Mouse (Mus musculus) stomach, postnatal 0 days (tissue): ENCODE measurements around the gene Myo18b. TPM values are rescaled to one million over a fixed set of nuclear protein-coding genes. Genes with fewer than 3 reads are reported as not detected.
A peak's percentile ranks its signal among the peaks of the same experiment; 100 is the strongest.

ENCODE experiments used
- ATAC-seq: fragments of 200-750 bp; cut with Nextera tagmentation; 2 replicates; pipeline ENCODE4 v1.8.0; 2017; ENCODE audit not compliant: low FRiP score, low TSS enrichment
- DNase-seq: peaks from one replicate; pipeline ENCODE4 v3.0.0-alpha.2; 2016; ENCODE audit warnings: low spot score
- H3K27ac ChIP-seq: fragments of 300-500 bp; sonication (generic); replicated peaks from 2 replicates; pipeline ENCODE4 v1.5.1; 2014; ENCODE audit warnings: mild to moderate bottlenecking, control low read depth
- H3K27me3 ChIP-seq: fragments of 300-500 bp; sonication (generic); 2 replicates; pipeline ENCODE4 v1.6.1; 2014; ENCODE audit warnings: low read length; ENCODE audit not compliant: control insufficient read depth, insufficient read depth
- H3K36me3 ChIP-seq: fragments of 300-500 bp; sonication (generic); 2 replicates; pipeline ENCODE4 v1.6.1; 2014; ENCODE audit warnings: low read length, mixed read lengths; ENCODE audit not compliant: control insufficient read depth, insufficient read depth
- H3K4me1 ChIP-seq: fragments of 300-500 bp; sonication (generic); replicated peaks from 2 replicates; pipeline ENCODE4 v1.6.1; 2014; ENCODE audit warnings: antibody characterized with exemption; ENCODE audit not compliant: control insufficient read depth, insufficient read depth
- H3K4me2 ChIP-seq: fragments of 300-500 bp; sonication (generic); replicated peaks from 2 replicates; pipeline ENCODE4 v1.6.1; 2014; ENCODE audit warnings: low read depth, mild to moderate bottlenecking, control low read depth, moderate library complexity
- H3K4me3 ChIP-seq: fragments of 300-500 bp; sonication (generic); 2 replicates; pipeline ENCODE4 v1.5.1; 2014; ENCODE audit warnings: low read depth, low read length, control low read depth
- H3K9ac ChIP-seq: fragments of 300-500 bp; sonication (generic); 2 replicates; pipeline ENCODE4 v1.6.1; 2014; ENCODE audit warnings: mild to moderate bottlenecking, low read length, control low read depth, mixed read lengths
- H3K9me3 ChIP-seq: fragments of 300-500 bp; sonication (generic); 2 replicates; pipeline ENCODE4 v1.6.1; 2016; ENCODE audit warnings: low read length; ENCODE audit not compliant: control insufficient read depth
- CTCF ChIP-seq: IDR thresholded peaks from 2 replicates; pipeline ENCODE4 v1.5.1; 2016; ENCODE audit warnings: antibody characterized with exemption, low read depth, mild to moderate bottlenecking, moderate library complexity
- EP300 ChIP-seq: optimal IDR thresholded peaks from 2 replicates; pipeline ENCODE3; 2016; ENCODE audit warnings: antibody characterized with exemption
- WGBS: fragments of 180-500 bp; shearing (Covaris S2); extraction: QIAGEN DNeasy Blood & Tissue Kit; methylation state at CpG from one replicate; pipeline ENCODE4 v1.1.7; 2014; 5-methylcytosine and 5-hydroxymethylcytosine counted together
- polyA plus RNA-seq: library from polyadenylated mRNA; unstranded; fragments of >200 nt; fragmentation: Nextera tagmentation; extraction: Ambion mirVana; gene quantifications from 2 replicates; pipeline ENCODE4 v1.2.1, GENCODE M21; 2015

Gene Myo18b
- polyA plus RNA-seq, 1 experiment from 2014 or later, result 0.17 TPM

GRCm38 (mm10) chr5:112932878-112933567, 36.9 kb upstream of the Myo18b start:
- H3K27ac ChIP-seq, result no peak overlapping the region
- ATAC-seq (no peak), DNase-seq (no peak)
- 79% methylated on average over 11 of the region's 11 CpGs for WGBS
- no peaks in the 10 kb centered on the region for H3K27me3 ChIP-seq
- H3K36me3 ChIP-seq, result no peaks in the 10 kb centered on the region; the same call in 1 of the 2 replicates
- H3K9ac ChIP-seq, result no peak overlapping the region
- TF ChIP-seq CTCF, result no peak
- no peak for TF ChIP-seq EP300
- no peak overlapping the region for H3K4me2 ChIP-seq
- no peaks in the 10 kb centered on the region for H3K9me3 ChIP-seq
- H3K4me3 ChIP-seq, result no peak overlapping the region
- no peaks in the 10 kb centered on the region for H3K4me1 ChIP-seq

- Histone ChIP-seq H3K27ac (no peak overlapping the region), H3K9ac (no peak overlapping the region), H3K4me3 (no peak overlapping the region), H3K4me2 (no peak overlapping the region), H3K9me3 (no peaks in the 10 kb centered on the region), H3K36me3 (peaks cover 2% of the 10 kb centered on the region), H3K27me3 (no peaks in the 10 kb centered on the region), H3K4me1 (no peaks in the 10 kb centered on the region)
- DNase-seq, result no peak
- ATAC-seq, result no peak
- TF ChIP-seq EP300 (no peak), CTCF (no peak)
- 79% methylated on average over 5 of the region's 5 CpGs for WGBS
Observed at GRCm38 (mm10) chr5:112931901-112932300, 35.7 kb upstream of the Myo18b start.

DNA sequence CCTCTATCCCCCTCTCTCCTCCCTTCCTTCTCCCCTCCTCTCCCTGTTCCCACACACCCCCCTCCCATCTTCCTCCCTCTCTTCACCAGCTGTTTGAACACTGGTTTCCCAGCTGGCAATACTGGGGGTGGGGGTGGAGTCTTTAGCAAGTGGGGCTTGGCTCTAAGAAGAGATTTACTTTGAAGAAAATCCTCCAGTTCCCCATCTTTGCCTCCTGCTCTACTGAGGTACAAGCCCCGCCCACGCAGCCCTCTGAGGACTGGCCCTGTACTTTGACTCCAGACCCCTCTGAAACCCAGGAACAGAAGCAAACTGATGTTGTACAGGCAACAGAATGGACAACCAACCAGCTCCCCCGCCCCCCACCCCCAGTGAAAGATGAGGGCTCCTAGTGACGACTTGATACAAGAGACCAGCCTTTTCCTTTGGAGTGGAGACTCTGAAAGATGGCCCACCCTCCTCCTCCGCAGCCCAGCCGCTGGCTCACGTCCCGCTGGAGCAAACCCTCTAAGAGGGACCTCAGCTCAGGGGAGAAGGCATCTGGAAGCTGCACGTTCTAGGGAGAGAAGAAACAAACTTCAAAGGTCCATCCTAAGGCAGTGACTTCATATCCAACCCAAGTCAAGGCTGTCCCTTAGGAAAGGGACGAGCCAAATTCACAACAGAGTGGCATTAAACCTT, 32.2 kb upstream of the Myo18b start:
- peaks cover 2% of the 10 kb centered on the region for H3K36me3 ChIP-seq
- no peak overlapping the region for H3K27ac ChIP-seq
- no peak overlapping the region for H3K4me3 ChIP-seq
- TF ChIP-seq CTCF (no peak), EP300 (no peak)
- DNase-seq, result no peak
- no peaks in the 10 kb centered on the region for H3K9me3 ChIP-seq
- peak; percentile 34; the same call in 1 of the 2 replicates for ATAC-seq
- H3K4me2 ChIP-seq, result no peak overlapping the region
- 32% methylated on average over 10 of the region's 10 CpGs for WGBS
- H3K27me3 ChIP-seq, result no peaks in the 10 kb centered on the region
- no peak overlapping the region for H3K9ac ChIP-seq
- H3K4me1 ChIP-seq, result no peaks in the 10 kb centered on the region

- no peak for TF ChIP-seq CTCF
- TF ChIP-seq EP300, result no peak
- WGBS, result 95% methylated on average over 5 of the region's 5 CpGs
- Histone ChIP-seq H3K27me3 (no peaks in the 10 kb centered on the region), H3K4me3 (no peak overlapping the region), H3K9ac (no peak overlapping the region), H3K4me1 (no peaks in the 10 kb centered on the region), H3K9me3 (no peaks in the 10 kb centered on the region), H3K4me2 (no peak overlapping the region), H3K36me3 (peaks cover 2% of the 10 kb centered on the region), H3K27ac (no peak overlapping the region)
- DNase-seq, result no peak
- ATAC-seq, result no peak
Observed at GRCm38 (mm10) chr5:112925422-112925821, 29.3 kb upstream of the Myo18b start.

DNA sequence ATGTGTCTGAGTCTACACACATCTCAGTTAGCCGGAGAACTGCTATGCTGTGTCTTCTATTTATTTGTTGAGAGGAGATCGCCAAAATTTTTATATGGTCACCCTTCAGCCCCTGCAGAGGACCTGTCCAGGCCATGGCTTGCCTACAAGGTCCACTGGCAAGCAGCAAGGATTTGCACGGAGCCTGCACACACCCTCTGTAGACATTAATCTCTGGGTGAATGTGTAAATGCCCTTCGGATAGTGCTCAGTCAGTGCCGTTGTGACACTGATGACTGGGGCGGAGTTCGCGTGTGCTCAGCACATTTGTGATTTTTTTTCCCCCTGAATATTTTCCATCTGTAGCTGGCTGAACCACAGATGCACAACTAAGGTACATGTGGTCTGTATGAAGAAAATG, 28.6 kb upstream of the Myo18b start:
- no peak for DNase-seq
- ATAC-seq, result no peak
- Histone ChIP-seq H3K36me3 (peaks cover 2% of the 10 kb centered on the region), H3K27me3 (no peaks in the 10 kb centered on the region), H3K4me2 (no peak overlapping the region), H3K9ac (no peak overlapping the region), H3K4me3 (no peak overlapping the region), H3K4me1 (no peaks in the 10 kb centered on the region), H3K27ac (no peak overlapping the region), H3K9me3 (no peaks in the 10 kb centered on the region)
- WGBS, result 70% methylated on average over 8 of the region's 8 CpGs
- TF ChIP-seq EP300, result no peak
- no peak for TF ChIP-seq CTCF

DNA sequence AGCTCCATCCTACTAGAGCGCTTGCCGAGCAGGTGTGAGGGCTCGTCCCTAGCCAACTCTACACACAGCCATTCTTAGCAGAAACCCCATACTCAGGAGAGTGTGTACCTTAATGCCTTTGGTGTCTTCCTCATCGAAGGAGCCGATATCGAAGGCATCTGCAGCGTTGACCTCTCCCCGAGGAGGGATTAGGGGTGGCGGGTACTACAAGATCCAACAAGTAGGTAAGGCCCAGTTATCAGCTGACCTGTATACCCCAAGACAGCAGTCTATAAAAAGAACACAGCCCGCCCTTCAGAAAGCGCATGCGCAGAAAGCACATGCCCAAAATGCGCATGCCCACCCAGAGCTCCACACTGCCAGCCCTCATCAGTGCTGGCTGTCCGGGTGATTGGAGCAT, 27.7 kb upstream of the Myo18b start:
- WGBS, result 94% methylated on average over 14 of the region's 14 CpGs
- ATAC-seq, result no peak
- Histone ChIP-seq H3K4me3 (no peak overlapping the region), H3K4me1 (no peaks in the 10 kb centered on the region), H3K4me2 (no peak overlapping the region), H3K36me3 (peaks cover 2% of the 10 kb centered on the region; the same call in 1 of the 2 replicates), H3K9ac (no peak overlapping the region), H3K27me3 (no peaks in the 10 kb centered on the region), H3K9me3 (no peaks in the 10 kb centered on the region), H3K27ac (no peak overlapping the region)
- TF ChIP-seq EP300, result no peak
- no peak for TF ChIP-seq CTCF
- no peak for DNase-seq
